Mouse (Mus musculus): ENCODE data around the gene Acacb.
A peak's percentile ranks its signal among the peaks of the same experiment; 100 is the strongest.

The Acacb gene

GRCm38 (mm10) chr5:114269984-114270383 is 123.6 kb downstream of the Acacb start:
- no peak for DNase-seq

DNA sequence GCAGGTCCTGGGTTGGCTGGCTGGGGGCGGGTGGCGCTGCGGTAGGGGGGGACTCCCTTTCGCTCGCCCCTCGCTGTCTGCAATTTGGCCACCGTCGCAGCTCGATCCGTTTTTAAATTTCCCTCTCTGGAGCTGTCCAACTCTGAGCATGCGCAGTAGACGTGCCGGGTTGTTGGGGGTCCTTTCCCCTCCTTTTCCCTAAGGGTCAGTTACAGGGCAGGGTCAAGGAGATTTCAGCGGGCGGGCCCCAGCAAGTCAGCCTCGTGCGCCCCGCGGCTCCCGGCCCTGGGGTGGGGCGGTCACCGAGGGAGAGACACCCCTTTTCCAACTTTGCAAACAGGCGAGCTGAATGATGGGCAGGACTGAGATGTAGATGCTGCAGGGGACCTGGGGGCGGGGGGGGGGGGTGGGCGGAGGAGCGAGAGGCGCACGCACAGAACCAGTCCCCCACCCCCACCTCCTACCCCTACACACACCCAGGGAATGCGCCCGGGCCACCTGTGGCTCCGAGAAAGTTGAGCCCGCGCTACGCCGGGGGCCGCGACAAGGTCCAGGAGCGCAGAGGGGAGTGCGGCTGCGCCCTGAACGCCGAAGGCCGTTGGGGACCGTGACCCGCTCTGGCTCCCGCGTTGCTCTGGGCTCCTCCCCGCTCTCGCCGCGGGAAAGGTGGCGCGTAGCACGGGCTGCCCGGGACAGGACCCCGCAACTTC is 127.5 kb downstream of the Acacb start, which contains the start of gene Foxn4:
Foxn4 (minus strand) TSS at position 115 of the 710 bp plus-strand sequence.
- DNase-seq: no peak

- no peak for DNase-seq
Observed at GRCm38 (mm10) chr5:114275339-114275738, 129.0 kb downstream of the Acacb start.

DNA sequence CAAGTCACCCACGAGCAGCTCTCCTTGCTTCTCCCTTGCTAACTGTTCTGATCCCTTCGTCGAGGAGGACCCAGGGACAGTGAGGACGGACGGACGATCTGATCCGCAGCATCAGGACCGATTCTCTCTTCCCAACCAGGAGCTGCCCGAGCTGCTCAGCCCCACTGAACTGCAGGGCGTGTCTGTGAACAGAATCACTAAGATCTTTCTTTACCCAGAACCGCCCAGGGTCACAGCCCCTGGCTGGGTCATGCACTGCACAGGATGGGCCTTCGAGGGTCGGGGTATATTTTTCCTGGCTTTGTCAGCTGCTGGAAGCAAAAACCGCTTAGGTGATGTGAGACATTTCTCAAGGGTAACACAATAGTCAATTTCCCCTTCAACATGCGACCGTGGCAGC is 129.7 kb downstream of the Acacb start:
- no peak for DNase-seq

DNA sequence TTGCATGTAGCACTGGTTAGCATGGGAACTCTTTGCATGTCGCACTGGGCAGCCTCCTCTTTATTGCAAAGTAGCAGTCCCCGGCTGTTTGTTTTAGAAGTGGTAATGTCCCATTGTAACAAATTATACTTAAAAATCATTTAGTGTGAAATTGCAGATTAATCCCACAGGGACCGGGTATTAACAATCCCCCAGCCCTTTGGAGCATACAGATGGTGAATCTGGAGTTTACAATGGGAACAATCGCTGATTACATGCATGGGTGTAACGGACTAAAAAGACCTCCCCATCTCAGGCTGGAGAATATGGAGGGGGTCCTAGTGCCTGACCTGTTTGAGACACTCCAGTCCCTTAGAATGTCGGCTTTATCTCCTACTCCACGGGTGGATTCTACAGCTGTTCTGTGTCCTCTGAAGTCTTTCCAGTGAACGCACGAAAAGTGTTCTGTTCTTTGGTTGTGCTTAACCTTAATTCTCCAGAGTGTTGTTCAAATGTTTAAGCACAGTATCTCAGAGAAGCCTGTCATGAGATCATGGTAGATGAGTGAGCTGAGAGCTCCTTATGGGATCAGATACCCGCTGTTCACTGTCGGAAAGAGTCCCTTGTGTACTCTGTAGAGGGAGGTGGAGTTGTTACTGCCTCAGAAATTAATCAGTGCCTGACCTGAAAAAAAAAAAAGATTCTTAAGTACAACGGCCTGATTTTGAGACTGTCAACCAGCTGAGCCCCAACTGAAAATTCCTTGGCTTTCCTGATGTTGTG is 133.2 kb downstream of the Acacb start:
- no peak for DNase-seq

DNA sequence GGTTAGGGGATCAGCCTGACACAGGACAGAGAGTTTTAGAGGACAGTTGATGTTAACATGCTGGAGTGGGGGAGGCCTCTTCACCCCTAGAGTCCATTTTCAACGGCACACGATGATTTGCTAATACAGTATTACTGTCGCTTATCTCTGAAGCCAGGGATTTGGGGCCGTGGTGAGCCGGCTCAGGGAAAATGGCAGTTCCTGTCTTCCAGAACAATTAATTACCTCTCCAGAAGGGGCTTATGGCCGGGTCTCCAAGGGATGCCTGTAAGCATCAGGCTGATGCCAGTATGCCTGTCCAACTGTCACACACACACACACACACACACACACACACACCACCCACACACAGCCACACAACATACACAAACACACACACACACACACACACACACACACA is 136.0 kb downstream of the Acacb start:
- no peak for DNase-seq

GRCm38 (mm10) chr5:114284604-114285397 is 138.5 kb downstream of the Acacb start:
- no peak for DNase-seq

DNA sequence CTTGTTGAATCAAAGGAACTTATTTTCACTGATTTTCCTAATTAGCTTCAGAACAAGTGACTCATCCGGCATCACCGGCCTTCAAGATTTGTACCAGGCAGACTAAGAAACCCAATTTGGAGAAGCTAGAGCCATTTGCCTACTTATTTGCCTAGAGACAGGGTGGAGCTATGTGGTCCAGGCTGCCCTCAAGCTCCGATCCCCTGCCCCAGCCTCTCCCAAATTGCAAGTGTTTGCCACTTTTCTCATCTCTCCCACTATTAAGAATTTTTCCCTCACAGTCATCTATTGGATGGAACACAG is 139.0 kb downstream of the Acacb start:
- DNase-seq: no peak

DNA sequence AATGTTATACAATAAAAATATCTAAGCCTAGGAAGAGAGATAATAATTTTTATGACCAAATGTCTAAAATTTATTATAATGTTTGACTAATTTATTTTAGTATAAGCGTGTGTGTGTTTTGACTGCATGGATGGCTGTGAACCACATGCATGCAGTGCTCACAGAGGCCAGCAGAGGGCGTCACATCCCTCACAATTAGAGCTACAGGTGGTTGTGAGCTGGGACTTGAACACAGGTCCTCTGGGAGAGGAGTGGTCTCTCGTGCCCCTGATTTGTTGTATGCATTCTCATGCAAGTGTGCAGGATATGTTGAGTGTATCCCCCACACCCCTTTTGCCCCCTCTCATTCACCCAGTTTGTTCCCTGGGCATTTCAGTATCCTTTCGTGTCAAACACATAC is 139.8 kb downstream of the Acacb start:
- DNase-seq: no peak

GRCm38 (mm10) chr5:114286872-114287571 is 140.7 kb downstream of the Acacb start:
- no peak for DNase-seq

GRCm38 (mm10) chr5:114288396-114288795 is 142.1 kb downstream of the Acacb start:
- no peak for DNase-seq

DNA sequence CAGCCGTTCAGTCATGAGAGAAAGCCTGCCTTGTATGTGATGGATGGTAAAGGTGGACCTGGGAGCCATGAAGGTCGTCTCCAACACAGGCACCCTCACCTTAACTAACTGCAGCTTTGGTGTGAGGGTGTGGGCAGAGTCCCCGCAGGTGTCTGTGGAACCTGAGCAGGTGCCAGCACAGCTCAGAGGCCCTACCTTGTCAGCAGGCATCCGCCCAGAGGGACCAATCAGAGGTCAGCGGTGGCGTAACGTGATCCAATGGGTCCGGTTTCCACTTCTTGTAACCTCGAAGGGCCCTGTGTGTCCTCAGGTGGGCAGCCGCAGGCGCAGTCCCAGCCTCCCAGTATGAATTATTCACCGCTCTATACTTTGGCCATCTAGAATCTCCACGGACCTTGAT is 142.5 kb downstream of the Acacb start, which contains the start of gene Myo1h:
Myo1h (plus strand) TSS at position 293 of the 400 bp plus-strand sequence.
- no peak for DNase-seq

DNA sequence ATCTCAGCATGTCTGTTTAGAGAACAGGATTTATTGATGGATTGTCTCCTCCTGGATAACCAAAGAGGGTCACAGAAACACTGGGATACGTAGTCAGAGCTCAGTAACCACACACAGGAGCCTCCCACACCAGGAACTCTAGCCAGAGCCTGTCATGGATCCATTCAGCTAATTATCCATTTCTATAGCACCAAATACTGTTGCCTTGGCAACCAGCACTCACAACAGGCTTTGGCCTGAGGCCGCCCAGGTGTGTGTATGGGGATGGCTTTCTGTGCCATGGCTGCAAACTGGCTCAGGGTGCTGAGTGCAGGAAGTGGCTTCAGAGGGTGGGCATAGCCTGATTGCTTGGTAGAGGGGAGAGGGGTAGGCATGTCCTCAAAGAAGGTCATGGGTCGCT is 143.7 kb downstream of the Acacb start:
- no peak for DNase-seq

DNA sequence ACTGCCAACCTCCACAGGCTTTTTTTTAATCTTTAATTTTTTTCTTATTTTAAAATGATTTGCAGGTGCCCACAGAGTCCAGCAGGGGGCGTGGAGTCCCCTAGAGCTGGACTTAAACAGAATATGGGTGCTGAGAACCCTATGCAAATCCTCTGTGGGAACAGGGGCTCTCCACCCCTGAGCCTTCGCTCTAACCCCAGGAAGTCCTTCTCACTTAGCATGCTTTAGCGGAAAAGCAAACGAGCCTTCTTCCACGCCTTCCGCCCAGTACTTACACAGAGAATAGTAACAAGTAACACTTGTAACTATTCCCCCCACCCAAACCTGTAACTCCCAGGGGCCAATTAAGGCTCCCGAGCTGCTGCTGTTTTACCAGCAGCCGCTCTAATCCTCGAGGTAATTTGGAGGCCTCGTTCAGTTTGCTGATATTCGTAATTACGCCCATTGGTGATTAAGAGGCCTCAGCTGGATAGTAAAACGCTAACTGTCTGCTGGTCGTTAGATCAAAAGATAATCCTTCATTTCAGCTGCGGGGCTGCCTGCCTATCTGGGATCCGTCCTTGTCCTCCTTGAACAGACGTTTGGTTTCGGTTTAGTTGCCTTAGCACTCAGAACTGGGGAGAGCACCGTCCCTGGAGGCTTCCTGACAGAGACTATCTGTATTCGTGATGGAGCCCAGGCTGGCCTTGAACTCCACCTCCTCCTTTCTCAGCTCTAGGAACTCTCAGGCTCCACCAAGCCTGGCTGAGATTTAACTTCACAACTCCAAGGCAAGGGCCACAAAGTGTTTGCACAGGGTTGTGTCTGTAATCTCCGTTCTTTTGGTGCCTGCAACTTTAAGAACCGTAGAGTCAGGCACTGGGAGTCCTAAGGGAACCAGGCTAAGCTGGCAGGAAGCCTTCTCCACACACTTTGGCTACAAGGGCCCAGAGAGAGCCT is 150.6 kb downstream of the Acacb start:
- peak; percentile 95 for DNase-seq

DNA sequence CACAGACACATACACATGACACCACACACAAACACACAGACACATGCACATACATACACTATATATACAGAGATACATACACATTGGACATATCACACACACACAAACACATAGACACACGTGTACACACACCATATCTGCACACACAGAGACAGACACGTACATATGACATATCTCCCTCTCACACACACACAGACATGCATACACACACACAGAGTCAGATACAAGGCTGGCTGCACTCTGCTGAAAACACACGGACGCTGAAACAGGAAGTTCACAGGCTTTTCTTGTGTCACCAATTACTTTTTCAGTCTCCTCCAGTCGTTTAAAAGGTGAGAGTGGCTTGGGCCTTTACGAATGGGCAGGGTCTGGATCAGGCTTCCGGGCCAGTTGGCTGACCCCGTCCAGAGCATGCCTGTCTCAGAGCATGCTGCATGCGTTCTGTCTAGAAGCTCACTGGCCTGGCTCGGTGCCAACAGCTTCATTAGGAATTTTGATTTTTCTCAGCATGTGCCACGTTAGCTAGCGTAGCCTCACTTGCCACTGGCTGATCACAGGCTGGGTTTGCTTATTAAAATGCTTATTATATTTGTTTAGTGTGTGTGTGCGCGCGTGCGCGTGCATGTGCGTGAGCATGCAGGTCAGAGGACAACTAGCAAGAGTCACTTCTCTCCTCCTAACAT is 152.0 kb downstream of the Acacb start:
- no peak for DNase-seq

GRCm38 (mm10) chr5:114299156-114299855 is 153.0 kb downstream of the Acacb start:
- no peak for DNase-seq

DNA sequence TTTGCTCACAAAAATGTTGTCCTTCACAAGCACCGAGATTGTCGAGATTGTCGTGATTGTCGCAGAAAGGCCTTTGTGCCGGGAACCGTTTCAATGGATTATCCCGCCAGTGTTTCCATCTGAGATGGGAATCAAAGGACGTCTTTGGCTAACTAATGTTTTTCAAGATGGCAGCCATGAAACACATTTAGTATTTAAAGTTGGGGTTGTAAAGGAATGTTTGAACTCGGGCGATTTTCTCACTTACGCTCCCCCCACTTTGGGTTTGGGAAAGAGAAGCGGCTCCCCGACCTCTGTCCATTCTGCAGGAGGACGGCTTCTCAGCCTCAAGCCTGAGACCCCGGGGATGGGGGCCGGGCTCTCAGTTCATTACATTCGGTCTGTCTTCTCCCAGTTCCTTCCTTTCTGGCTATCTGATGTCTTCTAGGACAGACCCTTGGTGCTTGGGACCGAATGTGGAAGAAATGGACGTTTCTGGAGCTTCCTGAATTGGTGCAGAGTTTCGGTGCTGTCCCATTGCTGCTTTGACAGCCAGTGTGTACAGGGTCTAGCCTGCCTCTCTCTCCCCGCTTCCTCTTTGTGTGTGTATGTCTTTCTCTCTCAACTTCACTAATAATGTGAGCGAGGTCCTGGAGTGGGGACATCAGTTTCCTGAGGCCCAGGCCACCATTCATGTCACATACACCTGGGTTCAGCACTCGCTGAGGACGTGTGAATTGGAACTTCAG is 153.7 kb downstream of the Acacb start:
- DNase-seq: no peak
